Mouse (Mus musculus) monocyte, adult 5-6 weeks (primary cell): ENCODE results near the gene Gm9. TPM values are rescaled to one million over a fixed set of nuclear protein-coding genes. Genes with fewer than 3 reads are reported as not detected.
"Not testable (repeated sequence)": the region's sequence is repeated elsewhere in the genome, so short reads cannot be mapped to it uniquely, and the experiment has no call there.

Source experiments
- ATAC-seq: fragments of 153-309, 156-312 bp; replicated peaks from 2 replicates; pipeline ENCODE4 v1.8.0; 2017; ENCODE audit warnings: mild to moderate bottlenecking; ENCODE audit not compliant: low TSS enrichment, insufficient number of reproducible peaks, severe bottlenecking, poor library complexity, low FRiP score
- total RNA-seq: library from RNA; stranded (forward); fragments of 200-1000, 200-491, 200-594 nt; gene quantifications from 3 replicates; pipeline ENCODE4 v1.2.3, GENCODE M21; 2017

Gene Gm9
- not detected in 3 replicates for total RNA-seq

DNA sequence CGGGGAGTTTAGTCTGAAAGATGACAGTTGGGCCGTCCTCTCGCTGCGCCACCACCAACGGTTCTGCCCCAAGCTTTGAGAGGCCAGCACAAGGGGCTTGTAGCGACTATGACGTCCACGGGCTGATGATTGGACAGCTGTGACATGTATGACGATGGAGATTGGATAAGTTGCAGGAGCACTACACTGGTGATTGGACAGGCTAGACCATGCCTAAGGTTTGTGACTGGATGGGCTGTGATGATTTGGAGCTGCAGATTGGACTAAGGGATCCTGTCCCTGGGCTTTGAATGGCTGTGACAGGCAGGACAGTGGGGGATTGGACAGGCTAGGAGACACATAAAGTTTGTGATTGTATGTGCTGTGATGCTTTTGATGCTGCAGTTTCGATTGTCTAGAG, at the start of gene Gm9:
TSS of gene Gm9 (minus strand) at position 101 of the 400 bp plus-strand sequence.
- no peak for ATAC-seq

DNA sequence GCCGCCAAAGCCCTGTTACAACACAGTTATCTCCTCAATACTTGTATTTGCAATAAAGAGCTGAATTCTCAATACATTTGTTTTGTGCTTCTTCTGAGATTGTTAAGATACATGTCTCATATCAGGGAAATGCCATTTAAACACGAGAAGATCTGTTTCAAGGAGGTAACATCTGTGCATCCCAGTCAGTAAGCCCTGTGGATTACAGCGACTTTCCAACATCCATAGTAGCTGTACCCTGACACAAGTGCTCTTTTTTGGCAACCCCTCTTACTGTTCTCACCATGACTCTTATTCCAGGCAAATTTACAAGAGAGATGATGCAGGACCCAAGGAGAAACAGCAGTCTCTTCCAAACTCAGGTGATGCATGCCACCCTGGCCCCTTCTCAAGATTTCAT, 38.8 kb upstream of the Gm9 start, which contains the start of gene Rhox3a:
TSS of gene Rhox3a (plus strand) at position 301 of the 400 bp plus-strand sequence.
- ATAC-seq: not testable (repeated sequence)

DNA sequence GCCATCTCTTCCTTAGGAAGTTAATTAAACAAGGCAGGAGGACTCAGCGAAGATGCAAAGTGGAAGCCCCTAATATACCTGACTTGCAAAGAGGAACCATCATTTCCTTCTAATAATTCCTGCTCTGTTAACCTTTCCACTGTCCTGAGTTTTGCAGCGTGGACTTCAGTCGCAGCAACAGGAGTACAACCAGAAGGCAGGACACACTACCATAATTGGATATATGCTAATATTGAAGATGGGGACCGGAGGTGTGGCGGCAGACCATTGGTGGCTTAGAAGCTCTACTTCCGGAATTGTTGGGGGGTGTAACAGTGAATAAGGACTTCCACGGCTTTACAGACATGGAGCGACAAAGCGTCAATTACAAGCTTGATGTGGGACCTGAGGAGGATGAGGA, 33.8 kb upstream of the Gm9 start, which contains the start of gene Rhox2a:
TSS of gene Rhox2a (plus strand) at position 301 of the 400 bp plus-strand sequence.
- ATAC-seq: not testable (repeated sequence)

DNA sequence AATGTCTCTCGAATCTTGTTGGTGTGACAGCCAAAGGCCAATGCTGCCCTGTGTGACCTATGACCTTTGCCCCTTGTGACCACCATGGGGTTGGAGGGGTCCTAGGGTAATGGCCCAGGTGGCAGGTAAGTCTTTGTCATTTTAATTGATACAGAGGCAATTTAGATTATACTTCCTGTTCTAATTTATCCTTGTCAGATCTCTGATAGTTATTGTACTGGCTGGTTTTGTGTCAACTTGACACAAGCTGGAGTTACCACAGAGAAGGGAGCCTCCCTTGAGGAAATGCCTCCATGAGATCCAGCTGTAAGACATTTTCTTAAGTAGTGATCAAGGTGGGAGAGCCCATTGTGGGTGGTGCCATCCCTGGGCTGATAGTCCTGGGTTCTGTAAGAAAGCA, 11.3 kb upstream of the Gm9 start, which contains the start of gene Rhox1:
TSS of gene Rhox1 (minus strand) at position 101 of the 400 bp plus-strand sequence.
- not testable (repeated sequence) for ATAC-seq

DNA sequence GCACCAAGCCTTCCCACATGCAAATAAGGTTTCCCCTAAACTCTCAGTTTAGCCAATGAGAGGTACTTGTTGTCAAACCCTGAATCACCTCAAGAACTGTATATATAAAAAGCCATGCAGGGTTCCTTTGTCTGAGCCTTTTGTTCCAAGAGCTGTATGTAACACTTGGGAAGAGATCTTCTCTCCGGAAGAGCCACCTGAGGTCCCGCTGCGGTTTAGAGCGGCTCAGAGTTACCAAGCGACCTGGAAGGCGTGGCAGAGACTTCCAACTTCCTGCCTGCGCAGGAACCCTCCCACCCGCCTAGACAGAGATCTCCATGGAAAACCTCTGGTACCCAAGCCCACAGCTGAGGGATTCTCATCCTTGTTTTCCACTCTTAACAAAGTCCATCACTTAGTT, 12.2 kb downstream of the Gm9 start:
- no peak for ATAC-seq

DNA sequence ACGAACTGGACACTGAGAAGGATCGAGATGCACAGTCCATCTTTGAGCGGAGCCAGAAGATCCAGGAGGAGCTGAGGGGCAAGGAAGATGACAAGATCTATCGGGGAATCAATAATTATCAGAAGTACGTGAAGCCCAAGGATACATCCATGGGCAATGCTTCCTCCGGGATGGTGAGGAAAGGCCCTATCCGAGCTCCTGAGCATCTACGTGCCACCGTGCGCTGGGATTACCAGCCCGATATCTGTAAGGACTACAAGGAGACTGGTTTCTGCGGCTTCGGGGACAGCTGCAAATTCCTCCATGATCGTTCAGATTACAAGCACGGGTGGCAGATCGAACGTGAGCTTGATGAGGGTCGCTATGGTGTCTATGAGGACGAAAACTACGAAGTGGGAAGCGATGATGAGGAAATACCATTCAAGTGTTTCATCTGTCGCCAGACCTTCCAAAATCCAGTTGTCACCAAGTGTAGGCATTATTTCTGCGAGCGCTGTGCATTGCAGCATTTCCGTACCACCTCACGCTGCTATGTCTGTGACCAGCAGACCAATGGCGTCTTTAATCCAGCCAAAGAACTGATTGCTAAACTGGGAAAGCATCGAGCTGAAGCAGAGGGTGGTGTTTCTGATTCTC, 19.0 kb downstream of the Gm9 start:
- no peak for ATAC-seq

DNA sequence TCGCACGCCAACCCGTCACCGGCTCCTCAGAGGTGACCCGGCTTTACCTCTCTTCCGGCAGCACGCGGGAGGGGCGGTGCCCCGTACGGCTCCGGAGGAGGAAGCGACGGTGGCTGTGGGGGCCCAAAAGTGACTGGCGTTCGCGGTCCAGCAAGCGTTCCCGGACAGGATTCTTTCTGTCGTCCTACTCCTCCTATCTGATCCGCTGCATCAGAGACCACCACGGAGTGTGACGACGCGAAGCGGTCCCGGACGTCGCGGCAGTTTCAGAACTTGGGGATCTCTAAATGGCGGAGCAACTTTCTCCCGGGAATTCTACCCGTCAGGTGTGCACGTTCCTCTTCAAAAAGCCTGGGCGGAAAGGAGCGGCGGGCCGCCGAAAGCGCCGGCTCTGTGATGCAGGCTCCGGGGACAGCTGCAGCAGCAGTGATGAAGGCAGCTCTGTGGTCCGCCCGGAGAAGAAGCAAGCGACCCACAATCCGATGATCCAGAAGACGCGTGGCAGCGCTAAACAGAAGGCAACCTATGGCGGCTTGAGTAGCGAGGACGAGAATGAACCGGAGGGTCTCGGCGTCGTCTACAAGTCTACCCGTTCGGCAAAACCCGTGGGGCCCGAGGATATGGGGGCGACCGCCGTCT, 19.6 kb downstream of the Gm9 start, which contains the start of the genes Ndufa1 and Rnf113a1:
TSS of gene Ndufa1 (minus strand) at position 59 of the 639 bp plus-strand sequence.
TSS of gene Rnf113a1 (plus strand) at position 141 of the 639 bp plus-strand sequence.
- peak; percentile 92 for ATAC-seq

DNA sequence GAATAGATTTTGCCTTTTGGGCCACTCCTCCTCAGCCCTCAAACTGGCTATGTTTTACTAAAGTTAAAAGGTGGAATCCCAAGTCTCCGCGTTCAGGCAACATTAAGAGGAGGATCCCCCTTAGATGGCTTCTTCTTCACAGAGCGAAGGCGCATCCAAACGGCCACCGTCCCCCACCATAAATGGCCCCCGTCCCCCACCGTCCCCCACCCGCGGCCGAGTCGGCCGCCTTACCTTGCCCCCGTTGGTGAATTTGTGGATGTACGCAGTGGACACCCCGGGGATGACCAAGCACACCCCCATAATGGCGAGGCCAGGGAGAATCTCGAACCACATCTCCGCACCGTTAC, 20.1 kb downstream of the Gm9 start:
- no peak for ATAC-seq

DNA sequence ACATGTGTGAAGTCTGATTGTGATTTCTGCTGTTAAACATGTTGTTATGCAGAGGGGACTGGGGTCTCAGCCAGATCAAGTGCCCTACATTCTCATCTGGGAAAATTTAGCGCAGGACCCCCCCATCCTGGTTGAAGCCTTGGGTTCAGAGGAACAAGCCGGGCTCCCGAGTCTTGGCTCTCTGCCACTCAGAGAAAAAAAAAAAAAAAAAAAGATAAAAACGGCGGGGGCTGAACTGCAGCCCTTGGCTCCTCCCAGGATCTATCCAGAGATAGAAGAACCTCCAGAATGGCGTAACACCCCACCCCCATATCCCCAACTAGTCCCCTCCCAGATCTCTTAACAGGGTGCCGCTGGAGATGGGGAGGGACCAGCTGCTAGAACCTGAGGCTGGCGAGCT, 26.4 kb downstream of the Gm9 start:
- ATAC-seq: not testable (repeated sequence)

DNA sequence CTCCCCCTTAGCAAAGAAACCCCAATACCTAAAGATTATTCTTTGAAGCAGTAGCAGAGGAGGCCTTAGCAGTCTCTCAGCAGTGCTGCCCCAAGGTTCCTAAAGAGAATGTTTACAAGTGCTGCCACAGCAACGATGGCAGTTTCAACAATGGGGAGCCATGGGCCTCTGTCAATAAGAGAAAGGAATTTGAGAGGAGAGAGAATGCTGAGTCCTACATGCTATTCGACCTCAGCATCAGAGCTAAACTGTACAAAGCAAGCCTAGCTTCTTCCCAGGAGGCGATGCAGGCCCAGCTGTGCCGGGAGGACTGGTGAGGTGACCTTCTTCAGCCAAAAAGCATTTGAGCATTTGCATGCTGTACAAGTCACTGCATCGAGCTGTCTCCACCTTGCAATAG, 42.1 kb downstream of the Gm9 start, which contains the start of gene Akap14:
TSS of gene Akap14 (minus strand) at position 101 of the 400 bp plus-strand sequence.
- ATAC-seq: no peak

DNA sequence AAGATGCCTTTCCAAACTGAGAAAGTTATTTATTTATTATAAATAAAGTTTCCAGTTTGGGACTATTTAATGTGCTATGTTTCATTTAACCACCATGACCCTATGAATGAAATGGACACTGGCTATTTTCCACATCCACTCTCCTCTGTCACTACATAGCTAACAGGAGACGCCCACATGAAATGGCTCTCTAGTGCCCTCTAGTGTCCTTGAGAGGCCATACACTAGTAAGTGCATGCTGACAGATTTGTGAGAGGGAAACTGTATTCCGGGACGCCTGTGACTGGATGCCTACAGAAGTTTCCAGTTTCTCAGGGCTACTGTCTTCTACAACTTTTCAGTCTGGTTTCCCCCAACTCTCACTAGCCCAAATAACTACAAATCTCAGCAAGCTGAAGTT, 43.8 kb downstream of the Gm9 start:
- ATAC-seq: peak; percentile 68; the same call in 1 of the 2 replicates

DNA sequence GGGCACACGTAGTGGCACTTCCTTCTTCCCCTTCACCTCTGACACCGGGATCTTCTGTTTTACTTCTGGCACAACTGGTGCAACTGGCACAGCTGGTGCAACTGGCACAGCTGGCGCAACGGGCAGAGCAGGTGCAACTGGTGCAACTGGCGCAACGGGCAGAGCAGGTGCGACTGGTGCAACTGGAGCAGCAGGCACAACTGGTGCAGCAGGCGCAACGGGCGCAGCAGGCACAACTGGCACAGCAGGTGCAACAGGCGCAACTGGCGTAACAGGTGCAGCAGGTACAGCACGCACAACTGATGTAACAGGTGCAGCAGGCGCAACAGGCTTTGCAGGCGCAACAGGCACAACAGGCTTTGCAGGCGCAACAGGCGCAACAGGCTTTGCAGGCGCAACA, 47.7 kb downstream of the Gm9 start:
- no peak for ATAC-seq

DNA sequence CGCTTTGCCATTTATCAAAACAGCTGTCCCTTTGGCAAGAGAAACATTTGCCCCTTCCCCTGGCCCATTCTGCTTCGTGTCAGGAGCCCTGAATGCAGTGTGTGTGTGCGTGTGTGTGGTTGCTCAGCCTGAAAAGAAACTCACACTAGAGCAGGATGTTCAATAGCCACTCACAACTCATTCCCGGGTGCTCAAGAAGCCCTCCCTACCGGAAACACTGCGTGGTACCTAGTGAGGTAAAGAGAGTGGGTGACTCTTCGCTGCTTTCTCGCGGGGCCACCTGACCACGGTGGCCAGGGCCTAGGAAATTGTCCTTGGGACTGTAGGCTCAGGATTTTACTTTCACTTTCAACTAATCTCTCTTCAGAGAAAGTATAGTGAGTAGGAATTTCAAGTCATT, 49.7 kb downstream of the Gm9 start:
- no peak for ATAC-seq

Other genes starting within 250 kb of the Gm9 start
- 75.3 to 123 TPM (median 87.1 TPM) in 3 replicates for gene Sept6, start 219.2 kb downstream of the Gm9 start, total RNA-seq
- not detected in 3 replicates for gene Sowahd, start 162.2 kb downstream of the Gm9 start, total RNA-seq
- gene Rpl39, start 125.6 kb downstream of the Gm9 start, total RNA-seq: 1,433 to 1,582 TPM (median 1,501 TPM) in 3 replicates
- 27.2 to 44.4 TPM (median 41.0 TPM) in 3 replicates for gene Upf3b, start 100.7 kb downstream of the Gm9 start, total RNA-seq
- 31.6 to 37.5 TPM (median 35.5 TPM) in 3 replicates for gene Nkap, start 84.2 kb downstream of the Gm9 start, total RNA-seq
- gene Akap14, start 42.2 kb downstream of the Gm9 start, total RNA-seq: not detected in 3 replicates
- 127 to 140 TPM (median 128 TPM) in 3 replicates for gene Ndufa1, start 19.9 kb downstream of the Gm9 start, total RNA-seq
- gene Rnf113a1, start 19.8 kb downstream of the Gm9 start, total RNA-seq: 0.29 to 2.1 TPM (median 2.0 TPM) in 3 replicates
- gene Rhox1, start 11.2 kb upstream of the Gm9 start, total RNA-seq: not detected in 3 replicates
- gene Rhox2a, start 33.9 kb upstream of the Gm9 start, total RNA-seq: not detected in 3 replicates
- not detected in 3 replicates for gene Rhox3a, start 38.9 kb upstream of the Gm9 start, total RNA-seq
- gene Rhox4a, start 54.3 kb upstream of the Gm9 start, total RNA-seq: not detected in 3 replicates
- gene Rhox3a2, start 169.0 kb upstream of the Gm9 start, total RNA-seq: not detected in 3 replicates
- gene Rhox4a2, start 179.8 kb upstream of the Gm9 start, total RNA-seq: 0.58 TPM in 1 of 3 replicates, not detected in the others
- gene Rhox2b, start 201.0 kb upstream of the Gm9 start, total RNA-seq: not detected in 3 replicates
- gene Rhox4b, start 221.5 kb upstream of the Gm9 start, total RNA-seq: not detected in 3 replicates
- gene Rhox2c, start 242.6 kb upstream of the Gm9 start, total RNA-seq: not detected in 3 replicates
- gene Rhox3c, start 247.5 kb upstream of the Gm9 start, total RNA-seq: not detected in 3 replicates